Mouse (Mus musculus): Measurements from ENCODE around the gene Ankrd12. TPM values are rescaled to one million over a fixed set of nuclear protein-coding genes. Genes with fewer than 3 reads are reported as not detected.

The Ankrd12 gene
- total RNA-seq (2014; rRNA removed), result 63.4 and 63.5 TPM in 2 replicates
- polyA plus RNA-seq (2015; fragmentation: Nextera tagmentation; extraction: Ambion mirVana), result 205 and 229 TPM in 2 replicates

DNA sequence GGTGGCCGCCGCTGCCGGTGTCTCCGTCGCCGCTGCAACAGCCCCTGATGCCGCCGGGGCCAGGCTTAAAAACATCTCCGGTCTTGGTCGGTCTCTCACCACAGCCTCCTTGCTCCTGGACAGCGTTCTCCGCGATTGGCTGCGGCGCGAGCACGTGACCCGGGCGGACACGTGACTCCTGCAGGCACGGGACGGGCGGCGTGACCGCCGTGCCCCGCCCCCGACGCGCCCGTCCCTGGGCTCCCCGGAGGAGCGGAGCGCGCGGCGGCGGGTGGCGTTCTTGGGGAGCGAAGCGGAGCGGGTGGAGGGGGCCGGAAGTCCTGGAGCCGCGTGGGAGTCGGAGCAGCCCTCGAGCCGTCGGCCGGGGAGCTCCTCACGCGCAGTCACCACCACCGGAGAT lies at the start of gene Ankrd12:
Gene Ankrd12 (minus strand): TSS at position 156 of the 400 bp plus-strand sequence.
- DNase-seq (ENCODE audit: low spot score), result peak; percentile 95
- WGBS, result under 1% methylated on average over 40 of the region's 53 CpGs
- peak within 1 kb of the TSS; percentile 67 for H3K4me2 ChIP-seq (ENCODE audit: low read depth, low read length, poor library complexity, severe bottlenecking)

DNA sequence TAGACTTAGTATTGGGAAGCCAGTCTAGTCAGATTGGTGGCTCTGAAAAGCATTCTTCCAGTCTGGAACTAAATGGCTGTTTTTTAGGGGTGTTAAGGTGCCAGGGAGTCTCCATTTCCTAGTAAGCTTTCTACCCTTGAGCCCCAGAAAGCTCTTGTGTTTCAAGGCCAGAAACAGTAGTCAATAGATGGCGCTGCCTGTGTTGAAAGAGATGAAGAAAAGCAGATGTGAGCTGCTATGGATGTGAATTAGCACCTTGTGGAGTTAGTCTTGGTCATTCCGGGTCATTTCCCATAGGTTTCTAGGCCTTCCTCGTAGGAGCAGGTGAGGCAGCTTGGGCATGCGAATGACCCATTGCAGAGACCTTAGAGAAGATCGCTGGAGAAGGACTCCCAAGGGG lies 48.3 kb upstream of the Ankrd12 start:
- WGBS, result 67% methylated on average over 5 of the region's 5 CpGs
- 0 out of 2 replicates have a peak, but pooled peaks cover 5% of the 10 kb centered on the region for H3K36me3 ChIP-seq (ENCODE audit: insufficient read depth, low read length)
- TF ChIP-seq CTCF (IDR thresholded peaks at IDR 0.05), result peak; percentile 26
- H3K4me3 ChIP-seq (ENCODE audit: low read depth, low read length), result no peak overlapping the region
- H3K27me3 ChIP-seq (ENCODE audit: insufficient read depth, low read length), result no peaks in the 10 kb centered on the region
- ATAC-seq (ENCODE audit: low FRiP score) (no peak), DNase-seq (ENCODE audit: low spot score) (no peak)
- H3K9me3 ChIP-seq (ENCODE audit: low read length), result no peaks in the 10 kb centered on the region
- no peak overlapping the region for H3K27ac ChIP-seq (ENCODE audit: low read depth, low read length)
- no peak overlapping the region for H3K4me2 ChIP-seq (ENCODE audit: low read depth, low read length, poor library complexity, severe bottlenecking)
- H3K4me1 ChIP-seq (ENCODE audit: insufficient read depth, low read length), result 0 out of 2 replicates have a peak, but pooled peaks cover 4% of the 10 kb centered on the region
- H3K9ac ChIP-seq (replicated peaks; ENCODE audit: low read length, poor library complexity, severe bottlenecking), result no peak overlapping the region

More for the DNA sequence above, at the start of gene Ankrd12:
- Histone ChIP-seq H3K27ac (ENCODE audit: low read depth, low read length) (peak within 1 kb of the TSS; percentile 99), H3K4me1 (ENCODE audit: insufficient read depth, low read length) (peaks cover 7% of the 10 kb centered on the region), H3K9me3 (ENCODE audit: low read length) (no peaks in the 10 kb centered on the region), H3K27me3 (ENCODE audit: insufficient read depth, low read length) (no peaks in the 10 kb centered on the region), H3K4me3 (ENCODE audit: low read depth, low read length) (peak within 1 kb of the TSS; percentile 90), H3K9ac (replicated peaks; ENCODE audit: low read length, poor library complexity, severe bottlenecking) (peak within 1 kb of the TSS; percentile 94), H3K36me3 (ENCODE audit: insufficient read depth, low read length) (peaks cover 6% of the 10 kb centered on the region; the same call in 1 of the 2 replicates)
- ATAC-seq (ENCODE audit: low FRiP score), result peak; percentile 98
- no peak for TF ChIP-seq CTCF (IDR thresholded peaks at IDR 0.05)

DNA sequence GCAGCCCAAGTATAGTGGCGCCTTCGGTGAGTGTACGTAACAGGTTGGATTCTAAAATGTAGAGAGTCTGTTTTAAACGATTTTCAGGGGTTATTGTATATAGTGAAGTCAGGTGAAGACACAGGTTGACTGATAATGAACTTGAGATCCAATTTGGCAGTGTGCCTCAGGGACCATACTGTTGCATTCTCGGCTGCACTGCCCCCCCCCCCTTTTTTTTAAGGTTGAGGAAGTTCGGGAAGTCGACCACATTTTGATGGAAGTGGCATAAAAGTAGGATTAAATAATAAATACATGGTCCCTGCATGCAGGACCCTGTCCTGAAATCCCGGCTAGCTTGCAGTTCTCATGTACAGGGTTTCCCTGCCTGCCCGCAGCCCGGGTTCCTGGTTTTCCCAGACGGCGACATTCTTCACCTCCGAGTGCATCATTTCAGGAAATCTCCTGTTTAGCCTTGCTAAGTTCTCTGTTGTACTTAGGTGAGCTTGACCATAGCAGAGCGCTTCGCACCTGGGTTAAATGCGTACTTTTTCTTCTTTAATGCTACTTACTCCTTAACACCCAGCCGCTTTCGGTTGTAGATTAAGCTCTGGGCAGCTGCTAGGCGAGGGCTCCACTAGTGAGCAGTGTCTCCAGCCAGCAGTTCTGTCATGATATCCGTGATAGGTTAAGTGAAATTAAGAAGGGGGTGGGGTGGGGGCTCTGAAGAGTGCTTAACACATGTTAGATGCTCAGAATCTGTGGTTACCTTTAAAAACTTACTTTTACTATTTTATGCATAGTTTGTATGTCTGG lies 47.1 kb upstream of the Ankrd12 start:
- peak overlapping the region; percentile 76 for H3K4me2 ChIP-seq (ENCODE audit: low read depth, low read length, poor library complexity, severe bottlenecking)
- no peaks in the 10 kb centered on the region for H3K27me3 ChIP-seq (ENCODE audit: insufficient read depth, low read length)
- no peak overlapping the region for H3K27ac ChIP-seq (ENCODE audit: low read depth, low read length)
- peak overlapping the region; percentile 75 for H3K4me3 ChIP-seq (ENCODE audit: low read depth, low read length)
- 0 out of 2 replicates have a peak, but pooled peaks cover 4% of the 10 kb centered on the region for H3K4me1 ChIP-seq (ENCODE audit: insufficient read depth, low read length)
- no peaks in the 10 kb centered on the region for H3K9me3 ChIP-seq (ENCODE audit: low read length)
- H3K36me3 ChIP-seq (ENCODE audit: insufficient read depth, low read length), result peaks cover 14% of the 10 kb centered on the region
- WGBS, result 3% methylated on average over 20 of the region's 20 CpGs
- H3K9ac ChIP-seq (replicated peaks; ENCODE audit: low read length, poor library complexity, severe bottlenecking), result peak overlapping the region; percentile 55
- DNase-seq (ENCODE audit: low spot score) (no peak), ATAC-seq (ENCODE audit: low FRiP score) (no peak)
- no peak for TF ChIP-seq CTCF (IDR thresholded peaks at IDR 0.05)

DNA sequence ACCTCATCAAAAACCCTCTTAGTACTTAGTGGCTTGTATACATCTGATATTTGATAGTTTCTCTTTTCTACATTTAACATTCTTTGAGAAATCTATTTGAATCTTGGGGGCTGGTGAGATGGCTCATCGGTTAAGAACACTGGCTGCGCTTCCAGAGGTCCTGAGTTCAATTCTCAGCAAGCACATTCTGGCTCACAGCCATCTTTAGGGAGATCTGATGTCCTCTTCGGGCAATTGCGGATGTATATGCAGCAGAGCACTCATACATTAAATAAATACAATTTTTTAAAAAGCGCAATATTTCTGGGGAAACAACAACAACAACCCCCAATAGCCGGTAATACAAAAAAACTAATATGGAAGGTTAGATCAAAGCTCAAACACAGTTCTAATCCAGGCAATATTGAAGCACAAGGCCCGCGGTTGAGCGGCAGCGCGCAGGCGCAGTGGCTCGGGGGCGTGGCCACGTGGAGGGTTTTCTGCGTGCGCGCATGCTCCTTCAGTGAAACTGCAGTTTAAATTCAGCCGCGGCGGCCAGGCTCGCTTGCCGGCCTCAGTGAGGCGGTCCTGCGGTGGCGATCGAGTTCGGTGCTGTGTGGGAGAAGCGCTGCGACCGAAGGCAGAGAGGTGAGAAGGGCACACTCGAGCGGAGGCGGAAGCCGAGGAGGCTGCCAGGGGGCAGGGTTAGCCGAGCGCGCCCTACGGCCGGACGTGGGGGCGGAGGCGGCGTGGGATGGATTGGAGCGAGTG lies 46.4 kb upstream of the Ankrd12 start, which contains the start of gene Ddx11:
Gene Ddx11 (plus strand): TSS at position 455 of the 750 bp plus-strand sequence.
- no peaks in the 10 kb centered on the region for H3K27me3 ChIP-seq (ENCODE audit: insufficient read depth, low read length)
- H3K4me1 ChIP-seq (ENCODE audit: insufficient read depth, low read length), result 0 out of 2 replicates have a peak, but pooled peaks cover 4% of the 10 kb centered on the region
- H3K9me3 ChIP-seq (ENCODE audit: low read length), result no peaks in the 10 kb centered on the region
- H3K27ac ChIP-seq (ENCODE audit: low read depth, low read length), result no peak within 1 kb of the TSS; the same call in 1 of the 2 replicates
- peak within 1 kb of the TSS; percentile 55 for H3K9ac ChIP-seq (replicated peaks; ENCODE audit: low read length, poor library complexity, severe bottlenecking)
- H3K4me2 ChIP-seq (ENCODE audit: low read depth, low read length, poor library complexity, severe bottlenecking), result peak within 1 kb of the TSS; percentile 76
- peak; percentile 93 for DNase-seq (ENCODE audit: low spot score)
- 5% methylated on average over 45 of the region's 45 CpGs for WGBS
- ATAC-seq (ENCODE audit: low FRiP score), result peak; percentile 82
- peak within 1 kb of the TSS; percentile 75 for H3K4me3 ChIP-seq (ENCODE audit: low read depth, low read length)
- TF ChIP-seq CTCF (IDR thresholded peaks at IDR 0.05), result no peak
- H3K36me3 ChIP-seq (ENCODE audit: insufficient read depth, low read length), result peaks cover 21% of the 10 kb centered on the region

DNA sequence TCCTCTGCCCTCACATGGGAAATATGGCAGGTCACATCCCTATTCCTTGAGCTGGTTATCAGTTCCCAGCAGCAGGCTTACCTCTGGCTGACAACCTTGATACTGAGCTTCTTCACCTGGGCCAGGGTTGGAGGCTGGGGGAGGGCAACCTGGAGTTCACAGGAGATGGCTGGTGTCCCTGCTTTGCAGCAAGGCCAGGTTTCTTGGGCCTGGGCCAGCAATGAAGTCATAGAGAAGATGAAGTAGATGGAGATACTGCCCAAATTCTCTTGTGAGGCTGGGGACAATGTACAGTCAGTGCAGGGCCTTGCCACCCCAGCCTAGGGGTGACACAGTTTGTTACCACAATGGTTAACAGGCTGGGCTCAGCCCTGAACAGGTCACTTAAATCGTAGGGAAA lies 43.8 kb upstream of the Ankrd12 start:
- ATAC-seq (ENCODE audit: low FRiP score) (no peak), DNase-seq (ENCODE audit: low spot score) (no peak)
- 84% methylated on average over 1 of the region's 1 CpGs for WGBS
- Histone ChIP-seq H3K9me3 (ENCODE audit: low read length) (no peaks in the 10 kb centered on the region), H3K36me3 (ENCODE audit: insufficient read depth, low read length) (peaks cover 45% of the 10 kb centered on the region), H3K4me2 (ENCODE audit: low read depth, low read length, poor library complexity, severe bottlenecking) (no peak overlapping the region), H3K27ac (ENCODE audit: low read depth, low read length) (no peak overlapping the region), H3K9ac (replicated peaks; ENCODE audit: low read length, poor library complexity, severe bottlenecking) (no peak overlapping the region), H3K4me3 (ENCODE audit: low read depth, low read length) (no peak overlapping the region), H3K4me1 (ENCODE audit: insufficient read depth, low read length) (0 out of 2 replicates have a peak, but pooled peaks cover 4% of the 10 kb centered on the region), H3K27me3 (ENCODE audit: insufficient read depth, low read length) (no peaks in the 10 kb centered on the region)
- no peak for TF ChIP-seq CTCF (IDR thresholded peaks at IDR 0.05)

Measured in midbrain, postnatal 0 days (tissue).